Mouse (Mus musculus): Measurements from ENCODE around the gene Zfp113. TPM values are rescaled to one million over a fixed set of nuclear protein-coding genes. Genes with fewer than 3 reads are reported as not detected.

The Zfp113 gene
- polyA plus RNA-seq, 1 experiment from 2014 or later, result 13.2 TPM

- H3K9me3 ChIP-seq (replicated peaks; ENCODE audit: low read length), result no peaks in the 10 kb centered on the region
- peak; percentile 95 for DNase-seq (ENCODE audit: low spot score)
- under 1% methylated on average over 10 of the region's 10 CpGs for WGBS
Observed at GRCm38 (mm10) chr5:138187661-138188306, 32.2 kb upstream of the Zfp113 start.

DNA sequence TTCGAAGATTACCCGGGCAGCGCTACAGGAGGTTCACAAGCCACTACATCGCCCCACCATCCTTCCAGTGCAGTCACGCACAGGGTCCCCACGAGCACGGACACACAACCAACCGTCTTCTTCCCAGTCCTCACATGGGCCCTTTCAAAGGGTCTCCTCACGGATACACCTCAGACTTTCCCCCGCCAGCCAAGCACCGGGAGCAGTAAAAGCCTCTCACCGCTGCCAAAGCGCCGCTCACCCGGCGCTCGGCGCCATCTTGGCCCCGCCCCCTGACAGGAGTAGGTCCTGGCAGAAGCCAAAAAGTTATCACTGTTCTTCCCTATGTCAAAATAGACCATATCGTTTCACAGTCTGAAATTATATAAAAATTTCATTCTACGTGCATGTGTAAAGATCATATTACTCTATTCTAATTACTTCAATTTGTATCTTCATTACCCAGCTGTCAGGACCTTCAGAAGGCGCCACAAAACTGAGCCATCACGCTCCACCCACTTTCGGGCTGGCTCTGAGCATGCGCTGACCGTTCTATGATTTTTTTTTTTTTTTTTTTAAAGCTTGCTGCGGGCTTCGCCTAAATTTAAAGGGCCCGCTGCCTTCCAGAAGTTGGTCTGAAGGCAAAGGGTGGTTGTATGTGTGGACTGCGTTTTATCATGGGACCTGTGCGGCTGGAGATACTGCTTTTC, 31.6 kb upstream of the Zfp113 start, which contains the start of the genes Taf6 and Cnpy4:
Taf6 (minus strand) TSS at position 502 of the 689 bp plus-strand sequence.
Cnpy4 (plus strand) TSS at position 536 of the 689 bp plus-strand sequence.
- peak within 1 kb of the TSS; percentile 75 for H3K27ac ChIP-seq
- peak within 1 kb of the TSS; percentile 74 for H3K4me2 ChIP-seq (ENCODE audit: low read length)
- DNase-seq (ENCODE audit: low spot score) (peak; percentile 95), ATAC-seq (replicated peaks; ENCODE audit: low FRiP score, low read depth) (peak; percentile 79)
- no peaks in the 10 kb centered on the region for H3K27me3 ChIP-seq (ENCODE audit: insufficient read depth, low read length)
- WGBS, result under 1% methylated on average over 31 of the region's 31 CpGs
- H3K36me3 ChIP-seq (ENCODE audit: insufficient read depth, low read length), result peaks cover 9% of the 10 kb centered on the region
- TF ChIP-seq CTCF (IDR thresholded peaks at IDR 0.05; ENCODE audit: low read depth), result no peak
- peak within 1 kb of the TSS; percentile 84 for H3K4me3 ChIP-seq (replicated peaks; ENCODE audit: low read depth, low read length)
- peak within 1 kb of the TSS; percentile 83 for H3K9ac ChIP-seq (ENCODE audit: low read depth, low read length)
- H3K9me3 ChIP-seq (replicated peaks; ENCODE audit: low read length), result no peaks in the 10 kb centered on the region
- H3K4me1 ChIP-seq (replicated peaks; ENCODE audit: insufficient read depth, low read length), result 0 out of 2 replicates have a peak, but pooled peaks cover 5% of the 10 kb centered on the region

More at GRCm38 (mm10) chr5:138187661-138188306, 32.2 kb upstream of the Zfp113 start:
- Histone ChIP-seq H3K27me3 (ENCODE audit: insufficient read depth, low read length) (no peaks in the 10 kb centered on the region), H3K9ac (ENCODE audit: low read depth, low read length) (peak overlapping the region; percentile 83), H3K27ac (peak overlapping the region; percentile 75), H3K4me3 (replicated peaks; ENCODE audit: low read depth, low read length) (peak overlapping the region; percentile 84), H3K4me2 (ENCODE audit: low read length) (peak overlapping the region; percentile 74), H3K4me1 (replicated peaks; ENCODE audit: insufficient read depth, low read length) (0 out of 2 replicates have a peak, but pooled peaks cover 5% of the 10 kb centered on the region), H3K36me3 (ENCODE audit: insufficient read depth, low read length) (peaks cover 3% of the 10 kb centered on the region; the same call in 1 of the 2 replicates)
- ATAC-seq (replicated peaks; ENCODE audit: low FRiP score, low read depth), result peak; percentile 80
- no peak for TF ChIP-seq CTCF (IDR thresholded peaks at IDR 0.05; ENCODE audit: low read depth)

DNA sequence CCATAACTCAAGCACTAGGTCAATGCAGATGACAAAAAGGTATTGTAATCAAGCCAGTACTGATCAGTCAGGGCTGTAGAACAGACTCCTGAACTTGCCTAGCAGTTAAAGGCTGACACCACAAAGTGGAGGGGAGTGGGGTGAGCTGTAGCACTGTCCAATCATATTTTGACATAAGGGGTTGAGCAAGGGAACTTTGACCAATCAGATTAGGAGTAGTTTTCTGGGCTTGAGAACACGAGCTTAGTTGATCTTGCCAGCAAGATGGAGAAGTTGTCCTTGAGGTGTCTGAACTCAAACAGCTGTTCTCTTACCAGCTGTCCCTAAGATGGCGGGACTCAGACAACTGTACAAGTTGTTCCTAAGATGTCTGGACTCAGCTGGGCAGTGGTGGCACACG, 17.7 kb upstream of the Zfp113 start:
- DNase-seq (ENCODE audit: low spot score) (no peak), ATAC-seq (replicated peaks; ENCODE audit: low FRiP score, low read depth) (no peak)
- peaks cover 10% of the 10 kb centered on the region; the same call in 1 of the 2 replicates for H3K4me1 ChIP-seq (replicated peaks; ENCODE audit: insufficient read depth, low read length)
- no peaks in the 10 kb centered on the region for H3K27me3 ChIP-seq (ENCODE audit: insufficient read depth, low read length)
- 0 out of 2 replicates have a peak overlapping the region, but pooled peaks have one; percentile 96 for H3K4me2 ChIP-seq (ENCODE audit: low read length)
- 76% methylated on average over 3 of the region's 3 CpGs for WGBS
- H3K36me3 ChIP-seq (ENCODE audit: insufficient read depth, low read length), result peaks cover 34% of the 10 kb centered on the region; the same call in 1 of the 2 replicates
- no peak for TF ChIP-seq CTCF (IDR thresholded peaks at IDR 0.05; ENCODE audit: low read depth)
- H3K4me3 ChIP-seq (replicated peaks; ENCODE audit: low read depth, low read length), result no peak overlapping the region
- no peak overlapping the region for H3K9ac ChIP-seq (ENCODE audit: low read depth, low read length)
- H3K27ac ChIP-seq, result no peak overlapping the region
- H3K9me3 ChIP-seq (replicated peaks; ENCODE audit: low read length), result no peaks in the 10 kb centered on the region

DNA sequence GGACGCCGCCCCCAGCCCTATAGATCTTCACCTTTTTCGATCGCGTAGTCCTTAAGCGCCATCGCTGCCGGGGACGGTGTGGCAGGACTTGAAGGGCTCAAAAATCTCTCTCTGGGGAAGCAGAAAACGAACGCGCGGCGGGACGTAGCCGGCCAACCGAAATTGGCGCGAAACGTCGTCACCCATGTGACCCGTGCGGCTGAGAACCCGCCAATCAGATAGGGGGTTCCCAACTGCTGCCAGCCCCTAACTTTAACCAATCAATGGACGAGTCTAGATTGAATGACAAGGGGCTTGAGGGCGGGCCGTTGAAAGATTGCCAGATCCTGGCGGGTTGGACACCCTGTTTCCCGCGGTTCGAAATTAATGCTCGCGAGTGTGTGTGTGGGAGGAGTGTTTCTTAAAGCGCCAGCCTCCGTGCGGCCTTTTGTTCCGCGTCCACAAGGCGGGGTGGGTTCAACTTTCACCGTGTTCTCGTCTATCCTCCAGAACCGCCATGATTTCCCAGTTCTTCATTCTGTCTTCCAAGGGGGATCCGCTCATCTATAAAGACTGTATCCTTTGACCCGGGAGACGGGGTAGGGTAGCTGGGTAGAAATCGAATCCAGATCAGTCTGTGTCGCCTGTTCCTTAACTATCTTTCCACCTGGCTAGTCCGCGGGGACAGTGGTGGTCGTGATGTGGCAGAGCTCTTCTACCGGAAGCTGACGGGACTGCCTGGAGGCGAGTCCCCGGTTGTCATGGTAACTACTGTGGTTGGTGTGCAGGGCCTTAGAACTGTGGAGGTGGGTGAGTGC, 16.3 kb upstream of the Zfp113 start, which contains the start of the genes Ap4m1 and Mcm7:
Ap4m1 (plus strand) TSS at position 308 of the 797 bp plus-strand sequence.
Mcm7 (minus strand) TSS at position 728 of the 797 bp plus-strand sequence.
- Histone ChIP-seq H3K36me3 (ENCODE audit: insufficient read depth, low read length) (peaks cover 35% of the 10 kb centered on the region; the same call in 1 of the 2 replicates), H3K9me3 (replicated peaks; ENCODE audit: low read length) (no peaks in the 10 kb centered on the region), H3K4me2 (ENCODE audit: low read length) (peak within 1 kb of the TSS; percentile 96), H3K27ac (peak within 1 kb of the TSS; percentile 87), H3K4me3 (replicated peaks; ENCODE audit: low read depth, low read length) (peak within 1 kb of the TSS; percentile 62), H3K9ac (ENCODE audit: low read depth, low read length) (peak within 1 kb of the TSS; percentile 71), H3K4me1 (replicated peaks; ENCODE audit: insufficient read depth, low read length) (peaks cover 10% of the 10 kb centered on the region; the same call in 1 of the 2 replicates), H3K27me3 (ENCODE audit: insufficient read depth, low read length) (no peaks in the 10 kb centered on the region)
- peak; percentile 41 for TF ChIP-seq CTCF (IDR thresholded peaks at IDR 0.05; ENCODE audit: low read depth)
- ATAC-seq (replicated peaks; ENCODE audit: low FRiP score, low read depth) (peak; percentile 90), DNase-seq (ENCODE audit: low spot score) (peak; percentile 99)
- WGBS, result under 1% methylated on average over 54 of the region's 54 CpGs

GRCm38 (mm10) chr5:138170936-138171561, 15.5 kb upstream of the Zfp113 start:
- DNase-seq (ENCODE audit: low spot score) (peak; percentile 98), ATAC-seq (replicated peaks; ENCODE audit: low FRiP score, low read depth) (peak; percentile 89)
- Histone ChIP-seq H3K9me3 (replicated peaks; ENCODE audit: low read length) (no peaks in the 10 kb centered on the region), H3K27ac (peak overlapping the region; percentile 87), H3K4me3 (replicated peaks; ENCODE audit: low read depth, low read length) (peak overlapping the region; percentile 62), H3K9ac (ENCODE audit: low read depth, low read length) (peak overlapping the region; percentile 71), H3K4me1 (replicated peaks; ENCODE audit: insufficient read depth, low read length) (peaks cover 10% of the 10 kb centered on the region; the same call in 1 of the 2 replicates), H3K4me2 (ENCODE audit: low read length) (peak overlapping the region; percentile 96), H3K36me3 (ENCODE audit: insufficient read depth, low read length) (peaks cover 36% of the 10 kb centered on the region), H3K27me3 (ENCODE audit: insufficient read depth, low read length) (no peaks in the 10 kb centered on the region)
- under 1% methylated on average over 47 of the region's 47 CpGs for WGBS
- TF ChIP-seq CTCF (IDR thresholded peaks at IDR 0.05; ENCODE audit: low read depth), result peak; percentile 44; the same call in 1 of the 2 replicates
